In genomic region chr4:14286721-14287120, GRCm38 (mm10) we compare ENCODE assay signal across 25 mouse cellular contexts.
"Had no signal": no experiment of that assay in that cellular context is flagged by ENCODE, and none has a peak within 500 bp of the region (broad histone marks: within the 10 kb centered on the region; RNA-seq: fewer than 3 reads in every experiment).

No protein-coding gene starts in this region.

- H3K27me3 ChIP-seq: embryonic facial prominence, embryonic 12.5 days; embryonic facial prominence, embryonic 13.5 days; embryonic facial prominence, embryonic 15.5 days; forebrain, embryonic 12.5 days; forebrain, embryonic 13.5 days; forebrain, embryonic 15.5 days had no signal

- H3K36me3 ChIP-seq: embryonic facial prominence, embryonic 10.5 days; embryonic facial prominence, embryonic 12.5 days; embryonic facial prominence, embryonic 13.5 days; embryonic facial prominence, embryonic 15.5 days; forebrain, embryonic 10.5 days; forebrain, embryonic 12.5 days; forebrain, embryonic 15.5 days; heart, embryonic 10.5 days had no signal

- DNase-seq: cerebellum, adult 9-11 months; cerebellum, postnatal 10 days; cerebellum, postnatal 14 days; cerebellum, postnatal 25 days; cerebellum, postnatal 36 days; embryo, embryonic 11 days; forebrain, postnatal 0 days; gastrocnemius, adult 2 months; gastrocnemius, postnatal 10 days; gastrocnemius, postnatal 14 days; gastrocnemius, postnatal 25 days; gastrocnemius, postnatal 36 days; heart, adult 11 months; heart, adult 18-20 months; heart, adult 2 months had no signal

- H3K9ac ChIP-seq: embryonic facial prominence, embryonic 12.5 days; embryonic facial prominence, embryonic 13.5 days; embryonic facial prominence, embryonic 15.5 days; forebrain, embryonic 12.5 days; forebrain, embryonic 13.5 days; forebrain, embryonic 15.5 days; forebrain, postnatal 0 days had no signal

- H3K27ac ChIP-seq: embryonic facial prominence, embryonic 10.5 days; embryonic facial prominence, embryonic 12.5 days; embryonic facial prominence, embryonic 13.5 days; embryonic facial prominence, embryonic 15.5 days; forebrain, embryonic 10.5 days; forebrain, embryonic 12.5 days; forebrain, embryonic 13.5 days; forebrain, embryonic 15.5 days; gastrocnemius, adult 2 months; heart, adult 2 months; heart, embryonic 10.5 days had no signal

- H3K4me1 ChIP-seq: embryonic facial prominence, embryonic 10.5 days; embryonic facial prominence, embryonic 12.5 days; embryonic facial prominence, embryonic 15.5 days; forebrain, embryonic 10.5 days; forebrain, embryonic 12.5 days; forebrain, embryonic 13.5 days; forebrain, embryonic 15.5 days had no signal

- H3K4me3 ChIP-seq: embryonic facial prominence, embryonic 10.5 days; embryonic facial prominence, embryonic 12.5 days; embryonic facial prominence, embryonic 13.5 days; embryonic facial prominence, embryonic 15.5 days; erythroblast, embryonic 14.5 days; forebrain, embryonic 10.5 days; forebrain, embryonic 12.5 days; forebrain, embryonic 13.5 days; forebrain, embryonic 15.5 days; gastrocnemius, adult 2 months; heart, adult 2 months; heart, embryonic 10.5 days had no signal

- H3K9me3 ChIP-seq: embryonic facial prominence, embryonic 10.5 days; embryonic facial prominence, embryonic 12.5 days; embryonic facial prominence, embryonic 13.5 days; embryonic facial prominence, embryonic 15.5 days; forebrain, embryonic 10.5 days; forebrain, embryonic 12.5 days; forebrain, embryonic 13.5 days; forebrain, embryonic 15.5 days; heart, embryonic 10.5 days had no signal
